Mouse (Mus musculus) left cerebral cortex, postnatal 14 days (tissue): Measurements from ENCODE around the gene Fgg. TPM values are rescaled to one million over a fixed set of nuclear protein-coding genes. Genes with fewer than 3 reads are reported as not detected.

Source experiments
- total RNA-seq, 2 experiments: library from RNA; stranded (reverse); gene quantifications; 2 replicates each; pipeline ENCODE4 v1.2.3; 2021

The Fgg gene
- total RNA-seq, 2 experiments from 2014 or later: not detected

Other genes with a start within 250 kb of the Fgg start
- gene Rbm46, start 131.2 kb upstream of the Fgg start, total RNA-seq: under 1 TPM; 0.57 to 0.61 TPM
- under 1 TPM; 0.13 to 0.15 TPM for gene Lrat, start 103.8 kb upstream of the Fgg start, total RNA-seq
- not detected for gene Fga, start 18.4 kb downstream of the Fgg start, total RNA-seq
- gene Fgb, start 42.1 kb downstream of the Fgg start, total RNA-seq: not detected
- gene Plrg1, start 47.8 kb downstream of the Fgg start, total RNA-seq: 10 to 100 TPM; 38.8 to 39.9 TPM
- gene Dchs2, start 120.2 kb downstream of the Fgg start, total RNA-seq: 1 to 10 TPM; 2.2 to 4.3 TPM